ENCODE assay signal across 22 mouse cellular contexts in the genomic region with DNA sequence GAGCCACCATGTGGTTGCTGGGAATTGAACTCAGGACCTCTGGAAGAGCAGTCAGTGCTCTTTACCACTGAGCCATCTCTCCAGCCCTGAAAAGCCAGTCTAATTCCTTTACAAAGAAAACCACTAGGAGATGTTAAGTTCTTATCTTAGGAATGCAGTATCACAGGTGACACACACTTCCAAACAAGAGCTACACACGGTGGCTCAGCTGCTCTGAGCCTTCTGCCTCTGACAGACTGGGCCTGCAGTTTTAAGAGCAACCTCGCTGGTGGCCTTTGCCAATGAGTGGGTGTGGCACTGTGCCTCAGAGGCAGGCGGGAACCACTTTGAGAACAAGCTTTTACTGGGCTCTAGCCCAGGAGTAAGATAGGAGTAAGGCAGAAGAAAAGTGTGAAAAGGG. TPM values are rescaled to one million over a fixed set of nuclear protein-coding genes. Genes with fewer than 3 reads are reported as not detected.
DNase-seq lines count a peak whose midpoint lies in the region; ATAC-seq lines count a peak whose summit lies in the region.
"Had no signal": no experiment of that assay in that cellular context is flagged by ENCODE, and none has a peak within 500 bp of the region (broad histone marks: within the 10 kb centered on the region; RNA-seq: fewer than 3 reads in every experiment).

No protein-coding gene starts in this region.

- peak; percentile 32; the same call in 1 of the 2 replicates for ATAC-seq in megakaryocyte-erythroid progenitor cell, adult 5-6 weeks (replicated peaks; ENCODE audit: low FRiP score, low TSS enrichment, poor library complexity, severe bottlenecking)
- ATAC-seq: forebrain, embryonic 13.5 days; forebrain, postnatal 0 days; hindbrain, postnatal 0 days had no signal

- DNase-seq in heart, postnatal 10 days = peak; percentile 16 to 22
- DNase-seq in heart, adult 8-10 months (ENCODE audit: low spot score) = no peak
- DNase-seq in lung, postnatal 10 days = peak; percentile 11
- no peak for DNase-seq in lung, postnatal 25 days (ENCODE audit: low spot score)
- DNase-seq in NIH3T3 (ENCODE audit: low read depth) = peak; percentile 7
- no peak for DNase-seq in natural killer cell, adult 2 months (ENCODE audit: low spot score in 2 of 2)
- DNase-seq: adrenal gland, postnatal 10 days; cerebellum, adult 11 months; cerebellum, adult 8-10 months; cerebellum, postnatal 14 days; embryo, embryonic 11 days; forebrain, postnatal 0 days; heart, adult 2 months had no signal

- intact Hi-C loops in heart, postnatal 10 days (cut with DNase I) = no loop called here

RNA-seq across cellular contexts. Expression of gene Pla2g4f, which starts 9.9 kb away (rescaled TPM):
- total RNA-seq in heart, postnatal 10 days (2021) = not detected
- under 1 TPM in 1 of 4 experiments, not detected in 3; 0.14 TPM for total RNA-seq in heart, adult 8-10 months (2022)
- not detected in 2 replicates for total RNA-seq in megakaryocyte-erythroid progenitor cell, adult 5-6 weeks (2014; fragmentation: Nextera tagmentation)
- total RNA-seq in megakaryocyte-erythroid progenitor cell, adult 5-6 weeks (2017) = not detected in 2 replicates
- total RNA-seq: adrenal gland, postnatal 4 days; forebrain, postnatal 0 days; gastrocnemius, adult 8-10 months; heart, adult 2 months; heart, postnatal 36 days; hindbrain, postnatal 0 days had no signal

RNA-seq across cellular contexts. Expression of gene Pla2g4d, which starts 15.1 kb away (rescaled TPM):
- total RNA-seq in heart, postnatal 10 days (2021) = not detected
- total RNA-seq in heart, adult 8-10 months (2022) = not detected
- total RNA-seq in megakaryocyte-erythroid progenitor cell, adult 5-6 weeks (2014; fragmentation: Nextera tagmentation) = not detected in 2 replicates
- not detected in 2 replicates for total RNA-seq in megakaryocyte-erythroid progenitor cell, adult 5-6 weeks (2017)
- total RNA-seq: CH12.LX; common myeloid progenitor, adult 5-6 weeks; forebrain, postnatal 0 days; gastrocnemius, adult 8-10 months; gastrocnemius, postnatal 4 days; heart, adult 2 months; heart, postnatal 36 days had no signal

RNA-seq across cellular contexts. Expression of gene Vps39, which starts 48.8 kb away (rescaled TPM):
- total RNA-seq in heart, postnatal 10 days (2021) = 10 to 100 TPM; 30.6 to 35.1 TPM
- total RNA-seq in heart, adult 8-10 months (2022) = 10 to 100 TPM; 29.5 to 35.2 (median 31.4) TPM
- total RNA-seq in megakaryocyte-erythroid progenitor cell, adult 5-6 weeks (2014; fragmentation: Nextera tagmentation) = 26.2 and 59.5 TPM in 2 replicates
- 29.8 and 39.0 TPM in 2 replicates for total RNA-seq in megakaryocyte-erythroid progenitor cell, adult 5-6 weeks (2017)

RNA-seq across cellular contexts. Expression of gene Pla2g4e, which starts 59.0 kb away (rescaled TPM):
- total RNA-seq in heart, postnatal 10 days (2021) = 1 to 10 TPM; 1.8 to 3.2 TPM
- total RNA-seq in heart, adult 8-10 months (2022) = 1 to 10 TPM; 2.6 to 5.7 (median 3.8) TPM
- not detected in 2 replicates for total RNA-seq in megakaryocyte-erythroid progenitor cell, adult 5-6 weeks (2014; fragmentation: Nextera tagmentation)
- total RNA-seq in megakaryocyte-erythroid progenitor cell, adult 5-6 weeks (2017) = not detected in 2 replicates
- total RNA-seq: CH12.LX; common myeloid progenitor, adult 5-6 weeks had no signal

Comparison
In these comparisons a context has a peak if more than half of its experiments do, and no peak if none do; other contexts are left out.
1. DNase-seq: peak in heart, postnatal 10 days (2 of 2), lung, postnatal 10 days (single experiment) and NIH3T3 (single experiment); none in heart, adult 8-10 months (single experiment), lung, postnatal 25 days (single experiment) and natural killer cell, adult 2 months (0 of 2).